Mouse (Mus musculus): Measurements from ENCODE around the gene Dab1.

- TF ChIP-seq CTCF (IDR thresholded peaks at IDR 0.05; ENCODE audit: low read depth) (no peak), EP300 (IDR thresholded peaks at IDR 0.05; ENCODE audit: low read depth) (no peak)
Observed at GRCm38 (mm10) chr4:104418354-104418753, 799.2 kb downstream of the Dab1 start.
